Mouse (Mus musculus) kidney, postnatal 4 days (tissue): ENCODE data around the gene Olfr774.
"Not testable (repeated sequence)": the region's sequence is repeated elsewhere in the genome, so short reads cannot be mapped to it uniquely, and the experiment has no call there.

Source experiments
- DNase-seq, 2 experiments: peaks; one replicate each; pipeline ENCODE4 v3.0.0; 2021; ENCODE audit warnings: mixed read lengths in 2 of 2

Gene Olfr774

GRCm38 (mm10) chr10:129235904-129236303 lies at the start of gene Olfr774:
TSS of gene Olfr774 (plus strand) at chr10:129236204.
- DNase-seq, result no peak

GRCm38 (mm10) chr10:129187319-129187718 lies 48.7 kb upstream of the Olfr774 start, which contains the start of gene Olfr773:
TSS of gene Olfr773 (minus strand) at chr10:129187419.
- not testable (repeated sequence) for DNase-seq

- DNase-seq, result no peak
Observed at GRCm38 (mm10) chr10:129230737-129231136, 5.3 kb upstream of the Olfr774 start.

GRCm38 (mm10) chr10:129248112-129248511 lies 12.1 kb downstream of the Olfr774 start, which contains the start of gene Olfr775:
TSS of gene Olfr775 (plus strand) at chr10:129248412.
- no peak for DNase-seq

- DNase-seq, result no peak
Observed at GRCm38 (mm10) chr10:129258827-129259226, 22.8 kb downstream of the Olfr774 start, which contains the start of gene Olfr776. TSS of gene Olfr776 (plus strand) at chr10:129259127.

GRCm38 (mm10) chr10:129271081-129271535 lies 35.1 kb downstream of the Olfr774 start, which contains the start of gene Olfr777:
TSS of gene Olfr777 (minus strand) at chr10:129271485.
- DNase-seq, result no peak
